Mouse (Mus musculus) heart, postnatal 10 days (tissue): Measurements from ENCODE around the gene Olfr365. TPM values are rescaled to one million over a fixed set of nuclear protein-coding genes. Genes with fewer than 3 reads are reported as not detected.

Source experiments
- DNase-seq, 2 experiments: peaks; one replicate each; pipeline ENCODE4 v3.0.0; 2021
- intact Hi-C: fragments of 180-260 bp; cut with DNase I; formaldehyde crosslinking; loops from one replicate; pipeline ENCODE4 v1.15.1; 2025
- total RNA-seq, 2 experiments: library from RNA; stranded (reverse); gene quantifications; 2 replicates each; pipeline ENCODE4 v1.2.3; 2021

Olfr365 gene
- not detected for total RNA-seq

DNA sequence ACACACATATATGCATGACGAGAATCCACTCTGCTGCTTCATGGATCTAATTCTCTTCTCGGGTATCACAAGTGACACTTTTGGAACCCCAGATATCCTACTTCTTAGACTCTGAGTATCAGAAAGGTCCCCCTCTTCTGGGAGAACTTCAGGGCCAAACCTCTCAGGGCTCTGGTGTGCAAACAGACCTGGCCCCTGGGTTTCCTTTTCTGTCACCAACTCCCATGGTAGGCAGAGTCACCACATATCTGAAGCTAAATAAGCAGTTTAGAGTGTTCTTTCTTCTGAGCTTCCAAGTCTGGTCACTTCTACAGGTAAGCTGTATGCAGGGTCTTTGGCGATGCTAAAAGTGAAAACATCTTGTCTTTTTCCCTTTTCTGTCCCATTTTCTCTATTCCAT, at the start of gene Olfr365:
TSS of gene Olfr365 (plus strand) at position 301 of the 400 bp plus-strand sequence.
- DNase-seq = no peak
- intact Hi-C loops = no loop called here

DNA sequence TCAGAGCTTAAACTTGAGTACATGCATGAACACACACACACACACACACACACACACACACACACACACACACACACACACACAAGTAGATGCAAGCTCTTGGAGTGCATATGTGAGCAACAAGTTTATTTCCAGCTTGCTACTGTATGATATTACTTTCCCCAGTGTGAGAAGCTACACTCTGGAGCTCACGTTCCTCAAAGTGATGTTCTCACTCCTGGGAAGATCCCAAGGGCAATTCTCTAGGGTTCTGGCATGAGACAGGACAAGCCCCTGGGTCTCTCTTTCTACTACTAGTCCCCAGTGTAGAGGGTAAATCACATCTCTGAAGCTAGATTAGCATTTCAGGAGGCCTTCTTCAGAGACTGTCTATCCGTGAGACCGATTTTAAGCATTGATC, 49.0 kb upstream of the Olfr365 start, which contains the start of gene Olfr364-ps1:
TSS of gene Olfr364-ps1 (plus strand) at position 301 of the 400 bp plus-strand sequence.
- intact Hi-C loops = no loop called here
- DNase-seq = no peak

DNA sequence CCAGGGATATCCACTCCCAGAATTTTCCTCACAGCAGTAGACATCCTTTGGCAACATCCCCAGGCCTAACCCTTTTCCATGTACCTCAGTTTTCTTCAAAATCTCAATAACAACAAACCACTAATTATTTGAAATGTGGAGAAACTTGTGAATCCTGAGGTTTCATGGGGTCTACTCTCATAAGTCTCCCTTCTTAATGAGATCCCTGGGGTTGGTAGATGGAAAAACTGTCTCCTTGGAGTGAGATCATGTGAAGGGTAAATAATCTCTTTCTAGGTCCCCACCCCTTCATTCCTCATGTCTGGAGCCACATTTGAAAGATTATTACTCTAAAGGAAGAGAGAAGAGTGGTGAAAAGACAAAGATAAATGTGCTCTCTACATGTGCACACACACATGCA, 23.3 kb downstream of the Olfr365 start, which contains the start of gene Olfr366:
TSS of gene Olfr366 (plus strand) at position 301 of the 400 bp plus-strand sequence.
- no peak for DNase-seq
- intact Hi-C loops = no loop called here

Other genes with a start within 250 kb of the Olfr365 start
- not detected for gene Olfr357, start 194.4 kb upstream of the Olfr365 start, total RNA-seq
- gene Olfr358, start 178.9 kb upstream of the Olfr365 start, total RNA-seq = not detected
- gene Olfr360, start 122.5 kb upstream of the Olfr365 start, total RNA-seq = not detected
- gene Olfr361, start 98.9 kb upstream of the Olfr365 start, total RNA-seq = not detected
- gene Olfr362, start 70.3 kb upstream of the Olfr365 start, total RNA-seq = not detected
- not detected for gene Olfr364-ps1, start 48.9 kb upstream of the Olfr365 start, total RNA-seq
- not detected for gene Olfr366, start 23.4 kb downstream of the Olfr365 start, total RNA-seq
- gene Olfr368, start 138.3 kb downstream of the Olfr365 start, total RNA-seq = not detected
- 10 to 100 TPM; 29.1 to 33.5 TPM for gene Pdcl, start 171.1 kb downstream of the Olfr365 start, total RNA-seq
- 10 to 100 TPM; 47.7 to 50.2 TPM for gene Rc3h2, start 234.7 kb downstream of the Olfr365 start, total RNA-seq